Mouse (Mus musculus) ovary, adult 18-20 months (tissue): ENCODE measurements at regions not wholly inside any gene's neighbourhood (a gene's known extent, or its start where the extent isn't known, plus 50 kb on each side); places are given as distances from the start of the nearest gene placed in this dataset.

Experiments used
- DNase-seq: peaks from one replicate; pipeline ENCODE4 v3.0.0; 2022; ENCODE audit warnings: low spot score, mixed read lengths

DNA sequence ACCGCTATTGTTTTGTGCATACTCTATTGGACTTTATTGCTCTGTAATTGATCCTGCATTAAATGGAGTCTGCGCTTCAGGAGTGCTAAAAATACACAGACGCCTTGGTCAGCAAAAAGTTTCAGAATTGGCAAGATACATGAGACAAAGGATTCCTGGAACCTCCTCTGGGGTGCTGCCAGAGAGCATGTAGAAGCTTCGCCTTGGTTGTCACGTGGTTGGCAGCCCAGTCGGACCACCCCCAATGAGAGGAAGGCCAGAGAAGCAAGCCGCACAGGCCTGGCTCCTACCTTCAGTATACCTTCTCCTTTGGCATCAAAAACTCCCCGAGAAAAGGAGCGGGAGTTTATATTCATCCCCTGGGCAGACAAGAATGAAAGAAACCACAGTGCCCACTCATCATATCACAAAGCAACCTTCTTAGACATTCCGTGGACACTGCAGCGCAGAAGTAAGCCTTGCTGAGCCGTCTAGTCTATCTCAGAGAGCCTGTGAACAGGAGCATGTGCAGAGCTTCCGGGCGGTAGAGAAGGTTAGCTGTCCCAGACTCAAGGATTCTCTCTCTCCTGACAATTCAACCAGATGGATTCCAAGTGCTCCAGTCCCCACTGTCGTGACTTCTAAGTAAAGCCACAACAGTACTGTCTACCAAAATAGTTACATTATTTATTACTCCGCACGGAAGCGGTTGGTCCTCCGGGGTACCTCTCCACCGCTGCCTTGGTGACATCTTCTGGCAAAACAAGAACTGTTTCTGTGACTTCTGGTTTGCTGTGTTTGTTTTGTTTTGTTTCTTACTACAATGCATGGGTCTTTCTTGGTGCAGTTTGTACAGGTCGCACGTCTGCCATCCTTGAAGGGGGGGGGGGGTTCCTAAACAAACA, 85.6 kb upstream of the Myo10 start:
- peak; percentile 53 for DNase-seq

GRCm38 (mm10) chr15:25539344-25540176, 82.8 kb upstream of the Myo10 start:
- no peak for DNase-seq

GRCm38 (mm10) chr15:25542382-25542781, 79.9 kb upstream of the Myo10 start:
- DNase-seq = no peak

- no peak for DNase-seq
Observed at GRCm38 (mm10) chr15:25546185-25546584, 76.1 kb upstream of the Myo10 start.

DNA sequence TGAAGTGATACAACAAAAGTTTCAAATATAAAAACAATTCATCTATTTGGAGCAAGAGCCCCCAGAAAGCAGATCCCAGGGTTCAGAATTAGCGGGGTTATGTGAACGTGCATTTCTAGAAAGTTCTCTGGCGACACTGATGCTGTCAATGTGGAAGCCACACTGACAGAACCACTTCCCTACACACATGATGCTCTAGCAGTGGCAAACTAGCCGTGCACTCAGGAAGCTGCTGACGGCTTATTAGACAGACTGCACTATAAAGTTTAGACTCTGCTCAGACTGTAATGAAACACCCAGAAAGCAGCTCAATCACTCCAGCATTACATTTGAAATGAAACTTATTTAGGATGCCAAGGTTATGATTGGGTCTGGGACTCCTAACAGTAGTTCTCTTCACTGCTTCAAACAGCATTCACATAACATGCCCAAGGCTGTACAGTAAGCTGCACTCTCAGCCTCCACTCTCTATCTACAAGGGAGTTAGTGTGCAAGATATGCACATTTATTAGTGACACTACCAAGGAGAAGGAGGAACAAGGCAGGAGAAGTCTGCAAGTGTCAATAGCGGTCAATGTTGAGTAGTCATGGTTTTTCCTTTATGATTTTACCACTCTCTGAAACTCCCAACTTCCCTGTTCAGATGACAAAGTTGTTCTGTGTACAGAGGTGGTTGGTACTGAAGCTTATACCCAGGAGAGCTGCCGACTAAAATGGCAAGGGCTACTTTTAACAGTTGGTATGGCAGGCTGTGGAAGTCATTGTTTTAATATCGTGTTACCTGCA, 71.9 kb upstream of the Myo10 start:
- no peak for DNase-seq

GRCm38 (mm10) chr15:25554945-25555344, 67.4 kb upstream of the Myo10 start:
- no peak for DNase-seq

GRCm38 (mm10) chr15:25555852-25556251, 66.5 kb upstream of the Myo10 start:
- no peak for DNase-seq

DNA sequence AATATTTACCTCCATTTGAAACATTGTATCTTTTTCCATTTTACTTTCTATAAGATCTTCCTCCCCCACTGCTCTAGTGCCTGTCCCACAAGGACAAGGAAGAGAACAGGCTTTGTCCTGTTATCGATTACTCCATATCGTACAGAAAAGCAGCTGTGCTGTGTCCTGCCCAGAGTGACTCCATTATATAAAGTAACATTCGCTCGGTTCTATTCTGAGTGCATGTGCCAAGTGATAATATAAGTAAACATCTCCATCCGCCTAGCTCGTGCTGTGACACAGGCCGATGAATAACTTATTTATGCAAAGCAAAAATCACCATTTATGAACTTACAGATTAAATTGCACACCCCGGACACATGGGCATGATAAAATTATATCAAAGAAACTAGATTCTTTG, 64.8 kb upstream of the Myo10 start:
- DNase-seq = no peak

- DNase-seq = no peak
Observed at GRCm38 (mm10) chr15:25558240-25558639, 64.1 kb upstream of the Myo10 start.

DNA sequence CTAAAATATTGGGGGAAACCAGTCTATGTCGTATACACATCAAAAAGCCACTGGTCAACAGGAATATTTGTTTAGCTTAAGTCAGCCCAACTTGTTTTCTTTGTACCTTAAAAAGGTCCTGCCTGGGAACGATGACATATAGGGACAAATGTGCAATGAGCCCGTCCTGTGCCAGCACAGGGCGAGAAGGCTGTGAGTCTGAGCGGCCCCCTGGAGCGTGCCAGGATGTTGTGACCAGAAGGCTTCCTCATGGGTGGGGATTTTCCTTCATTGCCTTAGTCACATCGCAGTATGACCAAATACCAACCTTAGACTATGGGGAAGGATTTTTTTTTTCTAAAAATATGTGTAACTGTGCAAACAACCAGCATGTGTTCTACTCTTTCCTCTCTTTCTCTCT, 58.7 kb upstream of the Myo10 start:
- DNase-seq = no peak

- DNase-seq = no peak
Observed at GRCm38 (mm10) chr15:25572495-25572894, 49.8 kb upstream of the Myo10 start.
